Mouse (Mus musculus): ENCODE data around the gene Bhmt2. TPM values are rescaled to one million over a fixed set of nuclear protein-coding genes. Genes with fewer than 3 reads are reported as not detected.

Bhmt2 gene
- polyA plus RNA-seq, 1 experiment from 2014 or later: 0.08 TPM

DNA sequence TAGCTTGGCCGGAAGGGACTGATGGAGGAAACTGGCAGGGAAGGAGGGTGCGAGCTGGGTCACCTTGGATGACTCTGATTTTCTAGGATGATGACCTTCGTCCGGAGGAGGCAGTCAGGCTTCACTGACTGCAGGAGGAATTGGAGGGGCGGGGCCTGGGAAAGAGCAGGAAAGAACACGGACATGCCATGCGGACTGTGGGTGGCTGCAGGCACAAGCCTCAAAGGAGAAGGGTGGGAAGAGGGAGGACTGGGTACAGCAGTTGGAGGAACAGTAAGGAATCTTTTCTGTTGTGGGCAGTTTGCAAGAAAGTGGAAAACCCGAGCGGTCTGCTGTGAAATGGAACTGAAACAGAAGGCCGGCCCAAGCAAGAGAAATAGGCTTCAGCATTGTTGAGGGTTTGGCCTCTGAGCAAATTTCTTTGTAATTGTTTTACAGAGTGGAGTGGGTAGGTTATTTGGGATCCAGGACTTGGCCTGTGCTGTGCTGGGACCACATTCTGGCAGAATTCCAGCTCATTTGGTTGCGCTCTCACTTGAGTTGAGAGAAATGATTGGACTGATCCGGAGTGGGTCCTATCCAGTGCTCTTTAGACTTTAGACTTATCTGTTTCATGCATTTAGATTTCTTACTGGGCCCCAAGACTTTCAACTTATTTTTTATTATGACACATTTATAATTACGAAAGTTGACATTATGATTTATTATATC lies 67.1 kb downstream of the Bhmt2 start:
- 78% methylated on average over 13 of the region's 13 CpGs for WGBS
- Histone ChIP-seq H3K9ac (no peak overlapping the region), H3K27me3 (no peaks in the 10 kb centered on the region), H3K4me3 (no peak overlapping the region), H3K9me3 (no peaks in the 10 kb centered on the region), H3K27ac (no peak overlapping the region), H3K4me2 (replicated peaks) (no peak overlapping the region), H3K36me3 (no peaks in the 10 kb centered on the region), H3K4me1 (0 out of 2 replicates have a peak, but pooled peaks cover 3% of the 10 kb centered on the region)
- ATAC-seq (ENCODE audit: low FRiP score, low read depth): no peak

Other genes starting within 250 kb of the Bhmt2 start
- 4.1 and 4.7 TPM in 2 replicates for gene Jmy, start 174.5 kb downstream of the Bhmt2 start, polyA plus RNA-seq (2015; fragmentation: Nextera tagmentation; extraction: Ambion mirVana)
- not detected in 2 replicates for gene Bhmt, start 36.3 kb downstream of the Bhmt2 start, polyA plus RNA-seq (2015; fragmentation: Nextera tagmentation; extraction: Ambion mirVana)
- not detected in 2 replicates for gene Dmgdh, start 131 bp upstream of the Bhmt2 start, polyA plus RNA-seq (2015; fragmentation: Nextera tagmentation; extraction: Ambion mirVana)
- 13.5 and 13.7 TPM in 2 replicates for gene Arsb, start 97.3 kb upstream of the Bhmt2 start, polyA plus RNA-seq (2015; fragmentation: Nextera tagmentation; extraction: Ambion mirVana)